ENCODE assay signal across 24 mouse cellular contexts in the genomic region with DNA sequence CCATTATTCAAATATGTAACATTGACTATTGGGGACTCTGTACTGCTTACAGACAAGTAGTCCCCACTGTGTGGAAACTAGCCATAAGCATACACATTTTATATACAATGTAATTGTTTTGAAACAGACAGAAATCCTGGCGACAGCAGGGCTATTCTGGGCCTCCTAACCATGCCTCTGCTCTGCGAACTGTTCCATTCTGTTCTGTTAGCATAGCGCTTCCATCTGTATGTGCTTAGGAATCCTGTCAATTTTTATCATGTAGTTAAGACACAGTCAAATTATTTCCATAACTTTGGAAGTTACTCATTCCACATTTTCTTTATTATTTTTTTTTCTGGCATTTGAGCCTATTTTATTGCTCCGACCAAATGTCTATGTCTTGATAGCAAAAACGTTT. TPM values are rescaled to one million over a fixed set of nuclear protein-coding genes. Genes with fewer than 3 reads are reported as not detected.
DNase-seq lines count a peak whose midpoint lies in the region; ATAC-seq and TF ChIP-seq lines count a peak whose summit lies in the region.
"Had no signal": no experiment of that assay in that cellular context is flagged by ENCODE, and none has a peak within 500 bp of the region (broad histone marks: within the 10 kb centered on the region; RNA-seq: fewer than 3 reads in every experiment).

No protein-coding gene starts in this region.

- 56% methylated on average over 5 of the region's 5 CpGs for WGBS in embryonic facial prominence, embryonic 14.5 days
- WGBS in embryonic facial prominence, embryonic 10.5 days: 78% methylated on average over 5 of the region's 5 CpGs
- 68% methylated on average over 5 of the region's 5 CpGs for WGBS in forebrain, postnatal 0 days
- WGBS in forebrain, embryonic 16.5 days: 73% methylated on average over 5 of the region's 5 CpGs

- H3K4me1 ChIP-seq in embryonic facial prominence, embryonic 14.5 days (ENCODE audit: control insufficient read depth, insufficient read depth, low read length): no peaks in the 10 kb centered on the region
- no peaks in the 10 kb centered on the region for H3K4me1 ChIP-seq in embryonic facial prominence, embryonic 10.5 days
- H3K4me1 ChIP-seq in forebrain, postnatal 0 days (ENCODE audit: insufficient read depth): no peaks in the 10 kb centered on the region
- H3K4me1 ChIP-seq in forebrain, embryonic 16.5 days (replicated peaks; ENCODE audit: control insufficient read depth, insufficient read depth, low read length): no peaks in the 10 kb centered on the region
- H3K4me1 ChIP-seq: embryonic facial prominence, embryonic 13.5 days; forebrain, embryonic 15.5 days had no signal

- H3K27me3 ChIP-seq in embryonic facial prominence, embryonic 14.5 days (replicated peaks; ENCODE audit: control insufficient read depth, insufficient read depth, low read length): no peaks in the 10 kb centered on the region
- no peaks in the 10 kb centered on the region for H3K27me3 ChIP-seq in embryonic facial prominence, embryonic 10.5 days (replicated peaks; ENCODE audit: low read depth, poor library complexity, severe bottlenecking)
- H3K27me3 ChIP-seq in forebrain, postnatal 0 days (ENCODE audit: insufficient read depth, low read length): no peaks in the 10 kb centered on the region
- H3K27me3 ChIP-seq in forebrain, embryonic 16.5 days (replicated peaks; ENCODE audit: control insufficient read depth, insufficient read depth, low read length): no peaks in the 10 kb centered on the region
- H3K27me3 ChIP-seq: CH12.LX; embryonic facial prominence, embryonic 13.5 days; forebrain, embryonic 15.5 days had no signal

- no peak overlapping the region for H3K27ac ChIP-seq in embryonic facial prominence, embryonic 14.5 days (replicated peaks; ENCODE audit: low read depth, low read length)
- H3K27ac ChIP-seq in embryonic facial prominence, embryonic 10.5 days (replicated peaks): no peak overlapping the region
- H3K27ac ChIP-seq in forebrain, postnatal 0 days (ENCODE audit: low read depth, low read length): no peak overlapping the region
- no peak overlapping the region for H3K27ac ChIP-seq in forebrain, embryonic 16.5 days (ENCODE audit: low read length)
- peak overlapping the region; percentile 84 for H3K27ac ChIP-seq in layer of hippocampus, adult 2 months
- H3K27ac ChIP-seq: embryonic facial prominence, embryonic 13.5 days; forebrain, embryonic 15.5 days had no signal

- H3K9ac ChIP-seq in embryonic facial prominence, embryonic 14.5 days (ENCODE audit: low read depth, low read length): no peak overlapping the region
- H3K9ac ChIP-seq in forebrain, postnatal 0 days: no peak overlapping the region
- no peak overlapping the region for H3K9ac ChIP-seq in forebrain, embryonic 16.5 days (replicated peaks; ENCODE audit: low read depth, low read length)
- H3K9ac ChIP-seq: embryonic facial prominence, embryonic 13.5 days; forebrain, embryonic 15.5 days had no signal

- ATAC-seq in embryonic facial prominence, embryonic 14.5 days (ENCODE audit: low read depth): no peak
- peak; percentile 65 for ATAC-seq in forebrain, postnatal 0 days
- no peak for ATAC-seq in forebrain, embryonic 16.5 days
- ATAC-seq: activated CD4-positive, CD25-positive, alpha-beta regulatory T cell, adult 4 months; CD4-positive, CD25-positive, alpha-beta regulatory T cell, adult 4 months; forebrain, embryonic 15.5 days; Patski had no signal

- peak; percentile 22 for DNase-seq in embryonic facial prominence, embryonic 14.5 days (ENCODE audit: low spot score)
- no peak for DNase-seq in embryonic facial prominence, embryonic 10.5 days (ENCODE audit: low spot score)
- peak; percentile 50 for DNase-seq in forebrain, postnatal 0 days
- DNase-seq in layer of hippocampus, adult 2 months (ENCODE audit: low spot score in 2 of 2): peak; percentile 11 to 52
- no peak for DNase-seq in layer of hippocampus, postnatal 36 days
- DNase-seq in brain, adult 2 months (ENCODE audit: low read depth, low spot score): peak; percentile 15
- DNase-seq in right cerebral cortex, postnatal 14 days: no peak
- DNase-seq: adrenal gland, adult 8-10 months; adrenal gland, postnatal 14 days; adrenal gland, postnatal 36 days; B cell, adult 2 months; cerebellum, adult 11-12 months; cerebellum, adult 2 months; cerebellum, adult 9-10 months; cerebellum, postnatal 10 days; cerebellum, postnatal 25 days had no signal

- no peak overlapping the region for H3K4me3 ChIP-seq in embryonic facial prominence, embryonic 14.5 days (ENCODE audit: low read depth, low read length)
- no peak overlapping the region for H3K4me3 ChIP-seq in embryonic facial prominence, embryonic 10.5 days
- no peak overlapping the region for H3K4me3 ChIP-seq in forebrain, postnatal 0 days (ENCODE audit: low read depth, low read length)
- H3K4me3 ChIP-seq in forebrain, embryonic 16.5 days (replicated peaks; ENCODE audit: low read length): no peak overlapping the region
- H3K4me3 ChIP-seq in layer of hippocampus, adult 2 months: no peak overlapping the region
- H3K4me3 ChIP-seq: embryonic facial prominence, embryonic 13.5 days; forebrain, embryonic 15.5 days had no signal

- H3K4me2 ChIP-seq in embryonic facial prominence, embryonic 14.5 days (ENCODE audit: low read depth, low read length): no peak overlapping the region
- H3K4me2 ChIP-seq in forebrain, postnatal 0 days (ENCODE audit: low read depth): no peak overlapping the region
- no peak overlapping the region for H3K4me2 ChIP-seq in forebrain, embryonic 16.5 days (ENCODE audit: low read length)
- H3K4me2 ChIP-seq: embryonic facial prominence, embryonic 13.5 days; forebrain, embryonic 15.5 days had no signal

- H3K9me3 ChIP-seq in embryonic facial prominence, embryonic 14.5 days (ENCODE audit: control insufficient read depth, low read length): no peaks in the 10 kb centered on the region
- no peaks in the 10 kb centered on the region for H3K9me3 ChIP-seq in embryonic facial prominence, embryonic 10.5 days
- H3K9me3 ChIP-seq in forebrain, postnatal 0 days (ENCODE audit: low read length): no peaks in the 10 kb centered on the region
- no peaks in the 10 kb centered on the region for H3K9me3 ChIP-seq in forebrain, embryonic 16.5 days (ENCODE audit: control insufficient read depth, low read length)
- H3K9me3 ChIP-seq: embryonic facial prominence, embryonic 13.5 days; forebrain, embryonic 15.5 days; G1E had no signal

- no peak for TF ChIP-seq CTCF in forebrain, postnatal 0 days (IDR thresholded peaks at IDR 0.05; ENCODE audit: low read depth)
- TF ChIP-seq CTCF in layer of hippocampus, adult 2 months (conservative IDR thresholded peaks at IDR 0.05): no peak

- no peaks in the 10 kb centered on the region for H3K36me3 ChIP-seq in embryonic facial prominence, embryonic 14.5 days (ENCODE audit: control insufficient read depth, insufficient read depth, low read length)
- H3K36me3 ChIP-seq in embryonic facial prominence, embryonic 10.5 days (replicated peaks): no peaks in the 10 kb centered on the region
- H3K36me3 ChIP-seq in forebrain, postnatal 0 days (ENCODE audit: insufficient read depth): no peaks in the 10 kb centered on the region
- no peaks in the 10 kb centered on the region for H3K36me3 ChIP-seq in forebrain, embryonic 16.5 days (ENCODE audit: control insufficient read depth, insufficient read depth)
- H3K36me3 ChIP-seq: embryonic facial prominence, embryonic 13.5 days; forebrain, embryonic 15.5 days; G1E had no signal

RNA-seq across cellular contexts. Expression of a gene that starts 34.0 kb away (rescaled TPM):
- polyA plus RNA-seq in embryonic facial prominence, embryonic 14.5 days (2014; fragmentation: Nextera tagmentation; extraction: Ambion mirVana): 9.1 and 10.8 TPM in 2 replicates
- 18.4 and 19.2 TPM in 2 replicates for polyA plus RNA-seq in embryonic facial prominence, embryonic 10.5 days (2016; fragmentation: Nextera tagmentation; extraction: Ambion mirVana)
- total RNA-seq in forebrain, postnatal 0 days (2014; rRNA removed): 28.6 and 42.5 TPM in 2 replicates
- polyA plus RNA-seq in forebrain, postnatal 0 days (2015; fragmentation: Nextera tagmentation; extraction: Ambion mirVana): 8.0 and 19.4 TPM in 2 replicates
- polyA plus RNA-seq in forebrain, embryonic 16.5 days (2015; fragmentation: Nextera tagmentation; extraction: Ambion mirVana): 41.2 and 41.9 TPM in 2 replicates
- 100 to 1,000 TPM; 142 to 150 TPM for total RNA-seq in layer of hippocampus, adult 2 months (2021)
- total RNA-seq in layer of hippocampus, postnatal 36 days (2021): 100 to 1,000 TPM; 141 to 146 TPM

Comparison
In these comparisons a context has a peak if more than half of its experiments do, and no peak if none do; other contexts are left out.
1. DNase-seq: peak in embryonic facial prominence, embryonic 14.5 days (single experiment), forebrain, postnatal 0 days (single experiment), layer of hippocampus, adult 2 months (2 of 2) and brain, adult 2 months (single experiment); none in embryonic facial prominence, embryonic 10.5 days (single experiment), layer of hippocampus, postnatal 36 days (0 of 2) and right cerebral cortex, postnatal 14 days (single experiment).